Mouse (Mus musculus) liver, embryonic 11.5 days (tissue): ENCODE results near the gene St6galnac3. TPM values are rescaled to one million over a fixed set of nuclear protein-coding genes. Genes with fewer than 3 reads are reported as not detected.

Experiments
- ATAC-seq: fragments of 200-750 bp; cut with Nextera tagmentation; replicated peaks from 2 replicates; pipeline ENCODE4 v1.8.0; 2017; ENCODE audit warnings: moderate number of reproducible peaks, mild to moderate bottlenecking, moderate TSS enrichment, moderate library complexity; ENCODE audit not compliant: low FRiP score
- DNase-seq: peaks from one replicate; pipeline ENCODE4 v3.0.0-alpha.2; 2017; ENCODE audit warnings: low spot score
- H3K27ac ChIP-seq: fragments of 300-500 bp; sonication (generic); 2 replicates; pipeline ENCODE4 v1.5.1; 2014; ENCODE audit warnings: mild to moderate bottlenecking, low read depth, low read length, control low read depth
- H3K27me3 ChIP-seq: fragments of 300-500 bp; sonication (generic); replicated peaks from 2 replicates; pipeline ENCODE4 v1.6.1; 2014; ENCODE audit warnings: low read length, mixed read lengths; ENCODE audit not compliant: control insufficient read depth, insufficient read depth
- H3K36me3 ChIP-seq: fragments of 300-500 bp; sonication (generic); 2 replicates; pipeline ENCODE4 v1.6.1; 2014; ENCODE audit warnings: mild to moderate bottlenecking, low read length, moderate library complexity, mixed read lengths; ENCODE audit not compliant: control insufficient read depth, insufficient read depth
- H3K4me1 ChIP-seq: fragments of 300-500 bp; sonication (generic); replicated peaks from 2 replicates; pipeline ENCODE4 v1.6.1; 2014; ENCODE audit warnings: low read length, mixed read lengths; ENCODE audit not compliant: control insufficient read depth, insufficient read depth
- H3K4me2 ChIP-seq: fragments of 300-500 bp; sonication (generic); 2 replicates; pipeline ENCODE4 v1.6.1; 2014; ENCODE audit warnings: mild to moderate bottlenecking, control low read depth, moderate library complexity
- H3K4me3 ChIP-seq: fragments of 300-500 bp; sonication (generic); 2 replicates; pipeline ENCODE4 v1.5.1; 2014; ENCODE audit warnings: low read depth, low read length, control low read depth
- H3K9ac ChIP-seq: fragments of 300-500 bp; sonication (generic); 2 replicates; pipeline ENCODE4 v1.6.1; 2014; ENCODE audit warnings: low read depth, low read length, control low read depth
- H3K9me3 ChIP-seq: fragments of 300-500 bp; sonication (generic); 2 replicates; pipeline ENCODE4 v1.6.1; 2016; ENCODE audit warnings: low read length, inconsistent platforms, mixed read lengths; ENCODE audit not compliant: control insufficient read depth
- WGBS: fragments of 180-500 bp; shearing (Covaris S2); extraction: QIAGEN DNeasy Blood & Tissue Kit; methylation state at CpG from one replicate; pipeline ENCODE4 v1.1.7; 2014; 5-methylcytosine and 5-hydroxymethylcytosine counted together
- polyA plus RNA-seq: library from polyadenylated mRNA; unstranded; fragments of >200 nt; fragmentation: Nextera tagmentation; extraction: Ambion mirVana; gene quantifications from 2 replicates; pipeline ENCODE4 v1.2.1, GENCODE M21; 2014

The St6galnac3 gene
- polyA plus RNA-seq, 1 experiment from 2014 or later, result 27.2 TPM

DNA sequence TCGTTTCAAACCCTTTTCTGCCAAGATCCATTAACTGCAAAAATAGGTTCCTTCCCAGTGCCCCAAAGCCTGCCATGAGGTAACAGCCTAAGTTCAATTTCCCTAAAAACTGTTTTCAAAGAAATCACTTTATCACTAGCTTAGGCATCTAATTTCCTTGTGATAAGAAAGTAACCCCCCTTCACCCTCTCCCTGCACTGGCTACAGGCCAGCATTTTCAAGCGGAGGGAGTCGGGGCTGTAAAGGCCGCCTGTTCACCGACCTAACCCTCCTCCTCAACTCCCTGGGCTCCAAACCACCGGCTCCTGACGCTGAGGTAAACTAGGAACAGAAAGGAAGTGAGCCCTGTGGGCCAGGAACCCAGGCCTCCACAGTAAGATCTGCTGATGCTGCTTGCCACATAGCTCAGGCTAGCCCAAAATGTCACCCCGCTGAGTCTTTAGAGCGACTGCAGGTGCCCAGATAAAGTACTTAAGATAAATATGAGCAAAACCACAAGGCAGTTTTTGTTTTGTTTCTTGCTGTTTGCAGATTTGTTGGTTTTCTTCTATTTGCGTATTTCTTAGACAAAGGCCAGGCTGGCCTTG, 61.0 kb downstream of the St6galnac3 start:
- Histone ChIP-seq H3K27me3 (no peaks in the 10 kb centered on the region), H3K9ac (no peak overlapping the region), H3K4me3 (no peak overlapping the region), H3K4me2 (no peak overlapping the region), H3K4me1 (peaks cover 24% of the 10 kb centered on the region), H3K9me3 (no peaks in the 10 kb centered on the region), H3K36me3 (no peaks in the 10 kb centered on the region), H3K27ac (no peak overlapping the region)
- WGBS, result 44% methylated on average over 10 of the region's 10 CpGs
- ATAC-seq, result 0 out of 2 replicates have a peak, but pooled peaks have one; percentile 27
- DNase-seq, result no peak

DNA sequence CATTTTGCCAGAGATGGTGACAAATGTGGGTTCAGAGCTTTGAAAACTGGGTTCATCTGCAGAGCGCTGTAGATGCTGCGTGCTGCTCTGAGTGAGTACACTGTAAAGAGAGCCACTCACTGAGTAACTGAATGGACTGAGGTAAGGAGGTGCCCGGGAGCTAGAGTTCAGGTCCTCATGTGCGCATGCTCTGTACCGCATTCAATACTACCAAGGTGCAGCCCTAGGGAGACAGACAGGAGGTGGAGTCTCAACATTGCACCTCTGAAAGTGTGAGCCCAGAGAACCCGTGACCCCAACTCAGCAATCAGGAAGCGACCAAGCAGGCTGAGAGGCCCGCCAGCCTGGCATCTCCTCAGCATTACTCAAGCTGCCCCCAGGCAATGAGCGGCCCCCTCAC, 62.2 kb downstream of the St6galnac3 start:
- Histone ChIP-seq H3K36me3 (no peaks in the 10 kb centered on the region), H3K27ac (no peak overlapping the region), H3K4me2 (no peak overlapping the region), H3K9me3 (no peaks in the 10 kb centered on the region), H3K9ac (no peak overlapping the region), H3K27me3 (no peaks in the 10 kb centered on the region), H3K4me3 (no peak overlapping the region), H3K4me1 (peaks cover 23% of the 10 kb centered on the region)
- ATAC-seq (no peak), DNase-seq (no peak)
- WGBS, result 83% methylated on average over 9 of the region's 9 CpGs

DNA sequence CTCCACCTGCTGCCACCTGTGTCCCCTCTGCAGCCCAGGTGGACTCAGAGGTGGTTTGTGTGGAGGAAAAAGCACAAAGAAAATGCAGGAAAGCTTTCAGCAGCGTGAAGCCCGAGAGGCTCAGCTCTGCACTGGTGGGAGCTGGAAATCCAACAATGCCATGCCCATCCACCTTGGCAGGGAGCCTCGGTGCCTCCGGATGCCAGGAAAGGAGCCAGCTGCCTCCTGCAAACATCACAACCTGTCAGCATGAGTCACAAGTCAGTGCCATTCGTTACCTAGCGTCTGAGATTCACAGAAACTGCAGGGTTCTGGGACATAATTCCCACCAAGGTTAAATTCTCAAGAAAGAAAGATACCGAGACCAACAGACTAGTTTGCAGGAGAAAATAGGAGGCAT, 63.0 kb downstream of the St6galnac3 start:
- no peaks in the 10 kb centered on the region for H3K36me3 ChIP-seq
- ATAC-seq (no peak), DNase-seq (no peak)
- no peak overlapping the region for H3K9ac ChIP-seq
- H3K27ac ChIP-seq, result no peak overlapping the region
- H3K9me3 ChIP-seq, result no peaks in the 10 kb centered on the region
- H3K4me2 ChIP-seq, result no peak overlapping the region
- WGBS, result 93% methylated on average over 7 of the region's 7 CpGs
- H3K4me1 ChIP-seq, result peaks cover 23% of the 10 kb centered on the region
- no peak overlapping the region for H3K4me3 ChIP-seq
- no peaks in the 10 kb centered on the region for H3K27me3 ChIP-seq

DNA sequence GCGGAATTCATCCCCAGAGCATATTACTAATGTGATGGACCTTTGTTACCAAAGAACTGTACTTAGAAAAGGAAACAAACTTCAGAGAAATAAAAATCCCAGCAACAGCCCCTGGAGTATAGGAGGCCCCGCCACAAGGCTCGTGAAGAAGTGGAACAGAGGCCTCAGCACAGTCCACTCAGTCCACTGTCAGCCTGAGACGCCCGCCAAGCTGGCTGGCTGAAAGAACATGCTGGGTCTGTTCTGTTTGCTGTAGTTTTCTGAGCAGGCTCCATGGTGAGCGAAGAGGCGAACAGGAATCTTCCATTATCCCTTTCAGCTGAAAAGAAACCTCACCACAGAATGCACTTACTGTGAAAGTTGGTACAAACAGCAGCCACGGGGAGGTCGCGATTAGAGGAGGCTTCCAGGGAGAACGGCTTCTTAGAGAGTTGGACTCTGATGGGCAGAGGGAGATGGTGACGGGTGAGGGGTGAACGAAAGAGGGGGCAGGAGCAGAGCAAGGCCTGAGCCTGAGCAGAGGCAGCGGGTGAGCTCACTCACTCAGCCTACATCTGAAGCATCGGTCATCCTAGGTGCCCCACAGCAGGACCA, 65.3 kb downstream of the St6galnac3 start:
- DNase-seq (no peak), ATAC-seq (no peak)
- Histone ChIP-seq H3K9me3 (no peaks in the 10 kb centered on the region), H3K4me2 (no peak overlapping the region), H3K4me1 (peaks cover 15% of the 10 kb centered on the region), H3K9ac (no peak overlapping the region), H3K27me3 (no peaks in the 10 kb centered on the region), H3K4me3 (no peak overlapping the region), H3K36me3 (no peaks in the 10 kb centered on the region), H3K27ac (no peak overlapping the region)
- 88% methylated on average over 15 of the region's 15 CpGs for WGBS

DNA sequence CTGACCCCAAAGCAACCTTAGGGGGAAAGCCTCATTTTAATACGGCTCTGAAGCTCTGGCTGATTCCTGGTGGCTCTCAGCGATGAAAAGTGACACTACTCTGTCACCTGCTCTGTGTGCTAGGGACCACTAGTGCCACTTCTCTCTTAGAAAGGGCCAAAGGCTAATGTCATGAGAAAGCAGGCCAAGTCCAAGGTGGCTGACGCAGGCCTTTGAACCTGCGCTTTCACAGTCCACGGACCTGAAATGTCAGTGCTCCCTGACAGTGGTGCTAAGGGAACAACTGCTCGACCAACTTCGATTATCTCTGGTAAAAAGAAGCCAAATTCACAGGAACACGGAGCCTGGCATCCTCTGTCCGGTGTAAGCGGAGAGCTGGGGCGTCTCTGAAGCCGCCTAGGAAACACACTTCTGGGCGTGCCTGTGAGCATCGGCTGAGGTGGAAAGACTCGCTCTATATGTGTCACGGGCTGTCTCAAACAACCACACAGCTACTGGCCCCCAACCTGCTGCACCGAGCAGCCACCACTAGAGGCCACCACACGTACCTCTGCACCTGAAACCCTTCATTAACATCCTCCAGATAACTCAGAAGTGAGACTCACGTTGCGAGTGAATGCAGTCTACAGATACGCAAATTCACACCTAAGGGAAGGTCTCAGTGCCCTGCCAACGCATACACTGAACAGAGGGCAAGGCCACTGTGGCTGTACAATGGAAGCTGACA, 66.8 kb downstream of the St6galnac3 start:
- peak; percentile 63 for ATAC-seq
- 73% methylated on average over 22 of the region's 22 CpGs for WGBS

DNA sequence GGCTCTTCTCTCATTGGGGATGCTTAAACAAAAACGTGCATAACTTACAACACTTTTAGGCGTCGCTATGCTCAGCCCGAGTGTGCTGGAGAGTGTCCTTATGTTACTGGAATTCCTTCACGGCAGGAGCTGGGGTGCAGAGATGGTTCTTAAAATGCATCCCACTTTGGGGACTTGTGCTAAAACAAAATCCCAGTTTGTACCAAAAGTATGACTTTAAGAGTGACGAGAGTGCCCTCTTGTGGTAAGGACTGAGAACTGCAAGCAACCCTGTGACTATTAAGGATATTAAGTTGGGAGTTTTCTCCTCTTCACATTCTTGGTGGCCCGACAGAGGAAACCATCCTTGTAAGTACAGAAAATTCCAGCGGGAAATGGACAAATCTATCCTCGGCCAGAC, 69.9 kb downstream of the St6galnac3 start:
- Histone ChIP-seq H3K4me3 (no peak overlapping the region), H3K9ac (no peak overlapping the region), H3K4me2 (no peak overlapping the region), H3K9me3 (no peaks in the 10 kb centered on the region), H3K27me3 (no peaks in the 10 kb centered on the region), H3K27ac (no peak overlapping the region), H3K4me1 (0 out of 2 replicates have a peak, but pooled peaks cover 4% of the 10 kb centered on the region), H3K36me3 (no peaks in the 10 kb centered on the region)
- ATAC-seq (no peak), DNase-seq (no peak)
- WGBS, result 35% methylated on average over 9 of the region's 9 CpGs

More for the DNA sequence above, 66.8 kb downstream of the St6galnac3 start:
- Histone ChIP-seq H3K27me3 (no peaks in the 10 kb centered on the region), H3K4me2 (no peak overlapping the region), H3K4me1 (0 out of 2 replicates have a peak, but pooled peaks cover 4% of the 10 kb centered on the region), H3K27ac (no peak overlapping the region), H3K9ac (no peak overlapping the region), H3K36me3 (no peaks in the 10 kb centered on the region), H3K9me3 (no peaks in the 10 kb centered on the region), H3K4me3 (no peak overlapping the region)
- no peak for DNase-seq

DNA sequence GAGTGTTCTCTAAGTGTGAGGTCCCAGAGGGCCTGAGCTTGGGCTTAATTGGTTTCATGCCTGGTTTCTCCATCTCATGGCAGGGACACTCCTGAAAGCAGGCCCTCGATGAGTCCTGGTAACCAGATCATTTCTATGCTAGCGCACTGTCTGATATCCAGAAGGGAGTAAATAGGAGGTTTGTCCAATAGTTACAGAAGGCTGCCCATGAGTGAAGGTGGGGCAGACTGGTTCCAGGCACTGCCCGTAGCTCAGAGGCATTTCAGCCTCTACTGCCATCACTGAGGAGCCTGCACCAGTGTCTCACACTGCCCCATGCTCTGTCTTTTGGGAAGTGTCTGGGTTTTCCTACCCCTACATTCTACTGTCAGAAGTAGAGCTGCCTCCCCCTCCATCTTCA, 72.1 kb downstream of the St6galnac3 start:
- no peaks in the 10 kb centered on the region for H3K4me1 ChIP-seq
- 95% methylated on average over 3 of the region's 3 CpGs for WGBS
- no peak overlapping the region for H3K9ac ChIP-seq
- H3K27ac ChIP-seq, result no peak overlapping the region
- H3K36me3 ChIP-seq, result no peaks in the 10 kb centered on the region
- DNase-seq (no peak), ATAC-seq (no peak)
- no peak overlapping the region for H3K4me3 ChIP-seq
- H3K9me3 ChIP-seq, result no peaks in the 10 kb centered on the region
- no peaks in the 10 kb centered on the region for H3K27me3 ChIP-seq
- H3K4me2 ChIP-seq, result no peak overlapping the region

DNA sequence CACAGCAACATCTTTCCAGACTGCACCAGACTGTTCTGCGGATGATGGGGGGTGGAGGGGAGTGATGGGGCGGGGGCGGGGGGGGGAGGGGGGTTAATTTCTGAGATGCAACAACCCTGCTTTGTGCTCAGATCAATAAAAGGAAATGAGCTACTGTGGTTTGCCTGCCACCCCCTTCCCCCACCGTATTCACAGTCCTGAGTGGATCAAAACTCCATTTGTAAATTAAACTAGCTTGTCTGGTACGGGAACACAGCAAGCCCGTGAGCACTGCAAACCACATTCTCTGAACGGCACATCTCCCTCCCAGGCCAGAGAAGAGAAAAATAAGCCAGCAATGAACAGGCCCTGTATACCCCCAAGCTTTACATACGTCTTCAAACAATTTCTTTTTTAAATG, 76.3 kb downstream of the St6galnac3 start:
- DNase-seq (no peak), ATAC-seq (no peak)
- no peak overlapping the region for H3K4me2 ChIP-seq
- no peaks in the 10 kb centered on the region; the same call in 1 of the 2 replicates for H3K4me1 ChIP-seq
- H3K4me3 ChIP-seq, result no peak overlapping the region
- H3K9me3 ChIP-seq, result no peaks in the 10 kb centered on the region
- no peak overlapping the region for H3K27ac ChIP-seq
- WGBS, result 80% methylated on average over 8 of the region's 8 CpGs
- H3K36me3 ChIP-seq, result no peaks in the 10 kb centered on the region
- H3K27me3 ChIP-seq, result no peaks in the 10 kb centered on the region
- no peak overlapping the region for H3K9ac ChIP-seq
